Mouse (Mus musculus) liver, embryonic 14.5 days (tissue): ENCODE data around the gene Gucd1.
"Not testable (repeated sequence)": the region's sequence is repeated elsewhere in the genome, so short reads cannot be mapped to it uniquely, and the experiment has no call there.

ENCODE experiments used
- CTCF ChIP-seq: IDR thresholded peaks from 2 replicates; pipeline ENCODE4 v1.5.1; 2016; ENCODE audit warnings: antibody characterized with exemption, low read depth, control low read depth
- EP300 ChIP-seq: IDR thresholded peaks from 2 replicates; pipeline ENCODE4 v1.6.1; 2016; ENCODE audit warnings: antibody characterized with exemption, low read depth

DNA sequence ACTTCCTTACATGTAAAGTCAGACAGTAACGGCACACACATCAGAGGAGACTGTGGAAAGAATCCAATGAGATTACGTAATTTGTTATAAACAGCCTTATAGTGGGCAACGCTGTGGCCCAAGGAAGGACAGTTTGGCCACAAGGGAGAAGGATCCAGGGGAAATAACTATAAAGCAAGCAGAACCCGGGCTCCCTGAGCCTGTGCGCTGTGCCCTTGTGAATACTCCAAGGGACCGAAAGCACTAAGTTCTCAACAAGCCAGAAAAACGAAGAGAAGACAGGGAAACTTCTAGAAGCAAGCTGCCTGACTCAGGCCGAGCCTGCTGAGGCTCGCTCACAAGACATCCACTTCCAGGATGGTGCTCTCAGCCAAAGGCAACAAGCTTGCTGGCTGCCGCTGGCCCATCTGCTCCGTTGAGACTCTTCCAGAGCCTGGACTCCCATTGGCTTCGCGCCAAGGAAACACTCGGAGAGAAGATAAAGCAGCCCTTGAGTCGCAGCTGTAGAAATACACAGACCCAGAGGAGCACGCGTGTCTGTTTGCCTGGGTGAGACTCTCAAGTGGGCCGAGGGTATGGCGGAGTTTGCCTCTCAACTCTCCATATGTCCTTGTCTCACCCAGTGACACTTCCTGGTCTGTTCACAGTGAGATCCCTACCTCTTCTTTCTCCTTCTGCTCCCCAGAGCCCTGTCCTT is 144.0 kb downstream of the Gucd1 start:
- TF ChIP-seq EP300, CTCF: not testable (repeated sequence)
